9 mouse cellular contexts compared by ENCODE assay signal in genomic region chr7:140903212-140903611, GRCm38 (mm10). TPM values are rescaled to one million over a fixed set of nuclear protein-coding genes. Genes with fewer than 3 reads are reported as not detected.
A peak's percentile ranks its signal among the peaks of the same experiment; 100 is the strongest.
DNase-seq lines count a peak whose midpoint lies in the region; ATAC-seq and TF ChIP-seq lines count a peak whose summit lies in the region.
"Had no signal": no experiment of that assay in that cellular context is flagged by ENCODE, and none has a peak within 500 bp of the region (broad histone marks: within the 10 kb centered on the region; RNA-seq: fewer than 3 reads in every experiment).

No protein-coding gene starts in this region.

- H3K36me3 ChIP-seq in kidney, embryonic 14.5 days (ENCODE audit: control insufficient read depth, insufficient read depth, low read length): peaks cover 14% of the 10 kb centered on the region
- H3K36me3 ChIP-seq in liver, adult 2 months (ENCODE audit: control insufficient read depth, insufficient read depth, low read length): peaks cover 2% of the 10 kb centered on the region; the same call in 1 of the 2 replicates

- 23% methylated on average over 13 of the region's 13 CpGs for WGBS in kidney, embryonic 14.5 days
- 21% methylated on average over 13 of the region's 13 CpGs for WGBS in liver, adult 2 months

- H3K27me3 ChIP-seq in kidney, embryonic 14.5 days (ENCODE audit: control insufficient read depth, insufficient read depth, low read length): no peaks in the 10 kb centered on the region
- no peaks in the 10 kb centered on the region for H3K27me3 ChIP-seq in liver, adult 2 months (ENCODE audit: control insufficient read depth, insufficient read depth, low read length)

- no peak for ATAC-seq in frontal cortex, adult (ENCODE audit: low TSS enrichment)
- ATAC-seq in common myeloid progenitor, adult 5-6 weeks (replicated peaks; ENCODE audit: low read depth, poor library complexity, severe bottlenecking): peak; percentile 86
- peak; percentile 70 for ATAC-seq in kidney, embryonic 14.5 days (ENCODE audit: low FRiP score, low TSS enrichment)

- TF ChIP-seq CTCF in liver, adult 2 months (IDR thresholded peaks at IDR 0.05; ENCODE audit: low read depth, low read length): peak; percentile 81

- intact Hi-C loops in gastrocnemius, postnatal 36 days (cut with DNase I): loop anchor here (1.0 to 2.0 kb wide), 2 partner anchors 48 to 58 kb away; partner anchors contain the start of gene Scgb1c1

- no peaks in the 10 kb centered on the region for H3K4me1 ChIP-seq in kidney, embryonic 14.5 days (ENCODE audit: control insufficient read depth, insufficient read depth, low read length)
- H3K4me1 ChIP-seq in liver, adult 2 months (ENCODE audit: control insufficient read depth, insufficient read depth, low read length): peaks cover 10% of the 10 kb centered on the region

- no peaks in the 10 kb centered on the region for H3K9me3 ChIP-seq in kidney, embryonic 14.5 days (ENCODE audit: control insufficient read depth, low read length)

- H3K4me3 ChIP-seq in kidney, embryonic 14.5 days (ENCODE audit: low read length): no peak overlapping the region
- H3K4me3 ChIP-seq in liver, adult 2 months (ENCODE audit: insufficient read depth, low read depth, low read length): no peak overlapping the region
- H3K4me3 ChIP-seq: myocyte had no signal

- DNase-seq in frontal cortex, postnatal 14 days (ENCODE audit: low spot score in 2 of 2): peak; percentile 43 to 71
- peak; percentile 69 to 79 for DNase-seq in gastrocnemius, postnatal 36 days
- peak; percentile 88 for DNase-seq in liver, adult 2 months (ENCODE audit: extremely low read depth, low read depth, low spot score)
- DNase-seq in naive thymus-derived CD4-positive, alpha-beta T cell, adult 2 months (ENCODE audit: low read depth): peak; percentile 78
- DNase-seq in spleen, postnatal 4 days (ENCODE audit: low spot score in 2 of 2): peak; percentile 70 to 90

- H3K4me2 ChIP-seq in kidney, embryonic 14.5 days (replicated peaks; ENCODE audit: low read depth, low read length): no peak overlapping the region

- 0 out of 2 replicates have a peak overlapping the region, but pooled peaks have one; percentile 28 for H3K9ac ChIP-seq in kidney, embryonic 14.5 days (ENCODE audit: low read depth, low read length)
- no peak overlapping the region for H3K9ac ChIP-seq in liver, adult 2 months (ENCODE audit: low read depth, low read length)

- TF ChIP-seq POLR2A in liver, adult 2 months (IDR thresholded peaks at IDR 0.05; ENCODE audit: extremely low read depth, insufficient read depth, low read length): no peak

- H3K27ac ChIP-seq in kidney, embryonic 14.5 days (ENCODE audit: low read depth, low read length): no peak overlapping the region
- H3K27ac ChIP-seq in liver, adult 2 months (replicated peaks; ENCODE audit: insufficient read depth, low read depth, low read length): peak overlapping the region; percentile 57; the same call in 1 of the 2 replicates

- H3K79me2 ChIP-seq in liver, adult 2 months (ENCODE audit: control insufficient read depth, insufficient read depth, low read length): peaks cover 5% of the 10 kb centered on the region; the same call in 1 of the 2 replicates

RNA-seq across cellular contexts. Expression of gene Cox8b, which starts 3.0 kb away (rescaled TPM):
- not detected in 2 replicates for total RNA-seq in common myeloid progenitor, adult 5-6 weeks (2017)
- 1,000 to 10,000 TPM; 1,837 to 1,924 TPM for total RNA-seq in gastrocnemius, postnatal 36 days (2021)
- not detected in 2 replicates for polyA plus RNA-seq in kidney, embryonic 14.5 days (2014; fragmentation: Nextera tagmentation; extraction: Ambion mirVana)
- 0.55 and 0.81 TPM in 2 replicates for total RNA-seq in liver, adult 2 months (2014; rRNA removed)
- polyA plus RNA-seq in liver, adult 2 months (2012; rRNA removed): not detected in 2 replicates

RNA-seq across cellular contexts. Expression of gene Nlrp6, which starts 17.5 kb away (rescaled TPM):
- total RNA-seq in common myeloid progenitor, adult 5-6 weeks (2017): 0.18 and 0.49 TPM in 2 replicates
- total RNA-seq in gastrocnemius, postnatal 36 days (2021): not detected
- polyA plus RNA-seq in kidney, embryonic 14.5 days (2014; fragmentation: Nextera tagmentation; extraction: Ambion mirVana): 0.17 and 0.61 TPM in 2 replicates
- total RNA-seq in liver, adult 2 months (2014; rRNA removed): 28.9 and 33.4 TPM in 2 replicates
- polyA plus RNA-seq in liver, adult 2 months (2012; rRNA removed): 72.9 and 119 TPM in 2 replicates

RNA-seq across cellular contexts. Expression of gene Sirt3, which starts 21.1 kb away (rescaled TPM):
- 34.3 and 38.6 TPM in 2 replicates for total RNA-seq in common myeloid progenitor, adult 5-6 weeks (2017)
- 10 to 100 TPM; 26.0 to 26.3 TPM for total RNA-seq in gastrocnemius, postnatal 36 days (2021)
- polyA plus RNA-seq in kidney, embryonic 14.5 days (2014; fragmentation: Nextera tagmentation; extraction: Ambion mirVana): 22.8 and 26.2 TPM in 2 replicates
- total RNA-seq in liver, adult 2 months (2014; rRNA removed): 134 and 150 TPM in 2 replicates
- 155 TPM in 2 replicates for polyA plus RNA-seq in liver, adult 2 months (2012; rRNA removed)

RNA-seq across cellular contexts. Expression of gene Psmd13, which starts 21.4 kb away (rescaled TPM):
- total RNA-seq in common myeloid progenitor, adult 5-6 weeks (2017): 182 and 184 TPM in 2 replicates
- total RNA-seq in gastrocnemius, postnatal 36 days (2021): 10 to 100 TPM; 78.3 to 78.9 TPM
- polyA plus RNA-seq in kidney, embryonic 14.5 days (2014; fragmentation: Nextera tagmentation; extraction: Ambion mirVana): 148 and 226 TPM in 2 replicates
- 83.6 and 102 TPM in 2 replicates for total RNA-seq in liver, adult 2 months (2014; rRNA removed)
- 51.1 and 58.2 TPM in 2 replicates for polyA plus RNA-seq in liver, adult 2 months (2012; rRNA removed)

RNA-seq across cellular contexts. Expression of gene Pgghg, which starts 38.0 kb away (rescaled TPM):
- 8.0 and 12.1 TPM in 2 replicates for total RNA-seq in common myeloid progenitor, adult 5-6 weeks (2017)
- total RNA-seq in gastrocnemius, postnatal 36 days (2021): 1 to 10 TPM; 3.6 to 4.6 TPM
- 15.9 and 20.5 TPM in 2 replicates for polyA plus RNA-seq in kidney, embryonic 14.5 days (2014; fragmentation: Nextera tagmentation; extraction: Ambion mirVana)
- 16.6 and 19.1 TPM in 2 replicates for total RNA-seq in liver, adult 2 months (2014; rRNA removed)
- polyA plus RNA-seq in liver, adult 2 months (2012; rRNA removed): 41.3 and 43.3 TPM in 2 replicates

Comparison
In these comparisons a context has a peak if more than half of its experiments do, and no peak if none do; other contexts are left out.
1. RNA of gene Cox8b, which starts 3.0 kb away (total RNA-seq): 1,837 to 1,924 TPM in gastrocnemius, postnatal 36 days; 0.55 to 0.81 TPM in liver, adult 2 months and not detected in common myeloid progenitor, adult 5-6 weeks; every median in the first group is over 1,000 times any median in the second.
2. RNA of gene Nlrp6, which starts 17.5 kb away (total RNA-seq): 28.9 to 33.4 TPM in liver, adult 2 months; 0.18 to 0.49 TPM in common myeloid progenitor, adult 5-6 weeks and not detected in gastrocnemius, postnatal 36 days; every median in the first group is over 10 times any median in the second.
3. Peak in every context shown above with its lines, with median percentiles within 50 percentile points of each other: DNase-seq.